Mouse (Mus musculus): ENCODE results near the gene Carmil3. TPM values are rescaled to one million over a fixed set of nuclear protein-coding genes. Genes with fewer than 3 reads are reported as not detected.

Carmil3 gene
- polyA plus RNA-seq, 1 experiment from 2014 or later = 0.46 TPM

DNA sequence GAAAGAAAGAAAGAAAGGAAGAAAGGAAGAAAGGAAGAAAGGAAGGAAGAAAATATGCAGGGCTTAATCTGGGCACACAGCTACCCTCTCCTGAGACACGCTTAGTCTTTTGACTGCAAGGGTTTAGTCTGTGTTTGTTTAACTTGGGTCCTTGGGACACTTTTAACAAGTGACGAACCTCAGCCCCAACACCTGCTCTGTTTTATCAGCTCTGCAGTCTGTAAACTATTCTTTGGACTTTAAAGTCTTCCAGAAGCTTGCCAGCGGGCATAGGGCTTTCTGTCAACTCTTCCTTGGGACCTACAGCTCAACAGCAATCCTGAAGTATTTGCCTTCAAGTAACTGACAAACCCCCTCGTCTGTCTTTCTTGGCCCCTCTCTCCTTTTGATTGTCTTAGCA lies 28.7 kb upstream of the Carmil3 start:
- TF ChIP-seq CTCF (IDR thresholded peaks at IDR 0.05; ENCODE audit: low read depth) (no peak), EP300 (optimal IDR thresholded peaks at IDR 0.05) (no peak)
- 20% methylated on average over 4 of the region's 4 CpGs for WGBS
- H3K27me3 ChIP-seq (ENCODE audit: control insufficient read depth, insufficient read depth, low read length) = no peaks in the 10 kb centered on the region
- no peaks in the 10 kb centered on the region for H3K36me3 ChIP-seq (ENCODE audit: control insufficient read depth, insufficient read depth, low read length)
- DNase-seq (ENCODE audit: low spot score) (no peak), ATAC-seq (ENCODE audit: low FRiP score, low TSS enrichment) (no peak)
- no peaks in the 10 kb centered on the region for H3K4me1 ChIP-seq (replicated peaks; ENCODE audit: control insufficient read depth, insufficient read depth)
- H3K9me3 ChIP-seq (ENCODE audit: control insufficient read depth, low read length) = no peaks in the 10 kb centered on the region
- H3K27ac ChIP-seq (replicated peaks) = no peak overlapping the region
- H3K4me3 ChIP-seq (ENCODE audit: low read depth, low read length) = no peak overlapping the region
- H3K9ac ChIP-seq (ENCODE audit: low read length) = no peak overlapping the region
- H3K4me2 ChIP-seq (replicated peaks; ENCODE audit: low read depth) = no peak overlapping the region

DNA sequence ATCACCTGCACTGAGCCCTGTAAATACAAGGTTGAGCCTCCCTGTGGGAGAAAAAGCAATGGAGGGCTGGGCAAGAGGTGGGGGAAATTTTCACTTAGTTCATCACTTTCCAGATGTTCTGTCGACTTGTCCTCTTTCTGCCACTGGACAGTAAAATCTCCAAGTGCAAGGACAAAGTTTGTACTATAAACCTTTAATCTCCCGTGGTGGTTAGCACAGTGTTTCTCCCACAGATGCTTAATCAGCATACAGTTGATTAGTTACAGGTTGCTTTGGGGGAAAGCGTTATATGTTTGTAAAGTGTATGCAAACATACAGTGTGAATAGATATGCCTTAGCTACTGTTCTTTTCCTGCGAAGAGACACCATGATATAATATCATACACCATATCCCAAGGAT lies 24.0 kb upstream of the Carmil3 start:
- Histone ChIP-seq H3K9ac (ENCODE audit: low read length) (no peak overlapping the region), H3K4me3 (ENCODE audit: low read depth, low read length) (no peak overlapping the region), H3K4me1 (replicated peaks; ENCODE audit: control insufficient read depth, insufficient read depth) (no peaks in the 10 kb centered on the region; the same call in 1 of the 2 replicates), H3K27me3 (ENCODE audit: control insufficient read depth, insufficient read depth, low read length) (no peaks in the 10 kb centered on the region), H3K27ac (replicated peaks) (no peak overlapping the region), H3K4me2 (replicated peaks; ENCODE audit: low read depth) (no peak overlapping the region), H3K36me3 (ENCODE audit: control insufficient read depth, insufficient read depth, low read length) (no peaks in the 10 kb centered on the region), H3K9me3 (ENCODE audit: control insufficient read depth, low read length) (no peaks in the 10 kb centered on the region)
- no peak for TF ChIP-seq EP300 (optimal IDR thresholded peaks at IDR 0.05)
- no peak for ATAC-seq (ENCODE audit: low FRiP score, low TSS enrichment)
- WGBS = 58% methylated on average over 4 of the region's 4 CpGs
- no peak for DNase-seq (ENCODE audit: low spot score)

DNA sequence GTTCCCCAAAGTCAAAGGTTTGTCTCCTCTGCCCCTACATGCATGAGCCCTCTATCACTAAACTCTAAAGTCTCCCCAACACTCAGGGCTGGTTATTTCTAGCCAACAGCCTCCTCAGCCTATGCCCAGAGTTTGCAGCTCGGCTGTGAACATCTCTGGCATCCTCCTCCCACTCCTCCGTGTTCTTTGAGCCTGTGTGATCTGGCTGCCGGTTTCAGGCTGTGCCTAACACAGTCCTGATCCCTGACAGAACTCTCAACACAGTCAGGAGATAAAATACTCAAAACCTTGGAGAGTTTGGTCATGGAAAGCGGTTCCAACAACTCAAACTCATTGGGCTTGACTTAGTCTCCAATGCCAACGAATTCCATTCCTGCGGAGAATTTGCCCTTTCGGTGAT lies 23.3 kb upstream of the Carmil3 start:
- H3K4me1 ChIP-seq (replicated peaks; ENCODE audit: control insufficient read depth, insufficient read depth) = no peaks in the 10 kb centered on the region; the same call in 1 of the 2 replicates
- WGBS = 70% methylated on average over 7 of the region's 7 CpGs
- ATAC-seq (ENCODE audit: low FRiP score, low TSS enrichment) = no peak

DNA sequence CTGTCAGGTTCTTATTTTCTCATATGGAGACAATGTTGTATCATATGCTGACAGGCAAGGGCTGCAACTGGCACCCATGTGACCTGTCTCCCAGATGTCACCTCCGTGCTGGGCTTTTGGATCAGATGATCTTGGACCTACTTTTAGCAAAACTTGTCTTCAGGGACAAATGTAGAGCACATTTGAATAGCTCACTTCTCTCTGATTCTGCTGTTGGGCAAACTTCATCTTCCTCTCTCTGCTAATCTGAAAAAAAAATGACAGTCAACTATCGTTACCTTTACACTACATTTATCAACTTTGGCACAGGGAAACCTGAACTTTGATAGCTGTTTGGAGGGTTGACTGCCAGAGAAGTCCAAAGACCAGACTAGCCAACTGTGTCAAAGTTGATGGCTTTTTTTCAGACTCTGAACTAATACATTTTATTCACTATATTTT lies 22.1 kb upstream of the Carmil3 start:
- H3K27ac ChIP-seq (replicated peaks) = no peak overlapping the region
- WGBS = 65% methylated on average over 2 of the region's 2 CpGs
- no peak overlapping the region for H3K4me2 ChIP-seq (replicated peaks; ENCODE audit: low read depth)
- ATAC-seq (ENCODE audit: low FRiP score, low TSS enrichment) (no peak), DNase-seq (ENCODE audit: low spot score) (no peak)
- H3K9me3 ChIP-seq (ENCODE audit: control insufficient read depth, low read length) = no peaks in the 10 kb centered on the region
- no peak overlapping the region for H3K4me3 ChIP-seq (ENCODE audit: low read depth, low read length)
- TF ChIP-seq CTCF (IDR thresholded peaks at IDR 0.05; ENCODE audit: low read depth) (no peak), EP300 (optimal IDR thresholded peaks at IDR 0.05) (no peak)
- no peaks in the 10 kb centered on the region; the same call in 1 of the 2 replicates for H3K4me1 ChIP-seq (replicated peaks; ENCODE audit: control insufficient read depth, insufficient read depth)
- H3K27me3 ChIP-seq (ENCODE audit: control insufficient read depth, insufficient read depth, low read length) = no peaks in the 10 kb centered on the region
- H3K9ac ChIP-seq (ENCODE audit: low read length) = no peak overlapping the region
- H3K36me3 ChIP-seq (ENCODE audit: control insufficient read depth, insufficient read depth, low read length) = no peaks in the 10 kb centered on the region

More for the DNA sequence above, 23.3 kb upstream of the Carmil3 start:
- no peak overlapping the region for H3K9ac ChIP-seq (ENCODE audit: low read length)
- no peak overlapping the region for H3K4me3 ChIP-seq (ENCODE audit: low read depth, low read length)
- H3K27me3 ChIP-seq (ENCODE audit: control insufficient read depth, insufficient read depth, low read length) = no peaks in the 10 kb centered on the region
- no peak for DNase-seq (ENCODE audit: low spot score)
- TF ChIP-seq CTCF (IDR thresholded peaks at IDR 0.05; ENCODE audit: low read depth) = no peak
- no peak for TF ChIP-seq EP300 (optimal IDR thresholded peaks at IDR 0.05)
- no peaks in the 10 kb centered on the region for H3K9me3 ChIP-seq (ENCODE audit: control insufficient read depth, low read length)
- H3K36me3 ChIP-seq (ENCODE audit: control insufficient read depth, insufficient read depth, low read length) = no peaks in the 10 kb centered on the region
- H3K4me2 ChIP-seq (replicated peaks; ENCODE audit: low read depth) = no peak overlapping the region
- H3K27ac ChIP-seq (replicated peaks) = no peak overlapping the region

DNA sequence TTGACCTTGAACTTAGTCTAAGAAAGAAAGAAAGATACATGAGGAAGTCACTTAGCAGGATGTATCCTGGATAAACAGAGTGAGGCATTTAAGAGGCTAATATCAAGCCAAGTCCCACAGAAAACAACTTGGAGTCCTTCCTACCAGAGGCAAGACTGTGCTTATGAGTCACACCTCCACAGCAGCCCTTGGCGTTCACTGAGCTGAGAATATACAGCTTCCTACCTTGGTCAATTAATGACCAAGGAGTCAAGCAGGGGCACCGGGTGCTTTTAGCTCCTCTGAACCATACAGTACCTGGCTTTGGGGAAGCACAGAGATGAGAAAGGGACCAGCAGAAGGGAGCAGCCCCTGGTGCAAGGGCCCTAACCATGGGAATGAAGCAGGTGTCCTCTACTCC lies 21.4 kb upstream of the Carmil3 start:
- no peaks in the 10 kb centered on the region for H3K27me3 ChIP-seq (ENCODE audit: control insufficient read depth, insufficient read depth, low read length)
- TF ChIP-seq EP300 (optimal IDR thresholded peaks at IDR 0.05) (no peak), CTCF (IDR thresholded peaks at IDR 0.05; ENCODE audit: low read depth) (no peak)
- 45% methylated on average over 2 of the region's 2 CpGs for WGBS
- no peak overlapping the region for H3K27ac ChIP-seq (replicated peaks)
- ATAC-seq (ENCODE audit: low FRiP score, low TSS enrichment) = peak; percentile 81
- H3K36me3 ChIP-seq (ENCODE audit: control insufficient read depth, insufficient read depth, low read length) = no peaks in the 10 kb centered on the region
- H3K9ac ChIP-seq (ENCODE audit: low read length) = no peak overlapping the region
- no peak overlapping the region for H3K4me2 ChIP-seq (replicated peaks; ENCODE audit: low read depth)
- no peak overlapping the region for H3K4me3 ChIP-seq (ENCODE audit: low read depth, low read length)
- no peaks in the 10 kb centered on the region for H3K9me3 ChIP-seq (ENCODE audit: control insufficient read depth, low read length)
- DNase-seq (ENCODE audit: low spot score) = peak; percentile 33
- H3K4me1 ChIP-seq (replicated peaks; ENCODE audit: control insufficient read depth, insufficient read depth) = no peaks in the 10 kb centered on the region; the same call in 1 of the 2 replicates

DNA sequence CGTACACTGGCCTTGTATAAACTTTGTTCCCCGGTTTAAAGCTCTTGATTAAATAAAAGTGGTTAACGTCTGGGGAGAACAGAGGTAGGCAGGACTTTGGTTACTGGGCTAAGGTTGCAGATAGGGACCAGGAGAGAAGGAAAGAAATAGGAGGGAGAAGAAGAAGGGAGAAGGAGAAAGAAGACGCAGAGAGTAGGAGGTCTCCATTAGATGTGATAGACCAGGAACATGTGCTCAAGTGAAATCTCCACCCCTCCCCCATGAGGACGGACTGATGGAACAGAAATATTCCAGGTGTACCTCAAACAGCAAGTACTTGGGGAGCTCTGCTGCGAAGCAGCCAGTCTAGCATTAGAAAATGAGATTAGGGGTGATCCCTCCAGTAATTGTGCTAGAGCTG lies 20.6 kb upstream of the Carmil3 start:
- no peak for TF ChIP-seq CTCF (IDR thresholded peaks at IDR 0.05; ENCODE audit: low read depth)
- TF ChIP-seq EP300 (optimal IDR thresholded peaks at IDR 0.05) = no peak
- Histone ChIP-seq H3K27me3 (ENCODE audit: control insufficient read depth, insufficient read depth, low read length) (no peaks in the 10 kb centered on the region), H3K4me1 (replicated peaks; ENCODE audit: control insufficient read depth, insufficient read depth) (no peaks in the 10 kb centered on the region; the same call in 1 of the 2 replicates), H3K9me3 (ENCODE audit: control insufficient read depth, low read length) (no peaks in the 10 kb centered on the region), H3K27ac (replicated peaks) (no peak overlapping the region), H3K36me3 (ENCODE audit: control insufficient read depth, insufficient read depth, low read length) (no peaks in the 10 kb centered on the region), H3K4me2 (replicated peaks; ENCODE audit: low read depth) (no peak overlapping the region), H3K9ac (ENCODE audit: low read length) (no peak overlapping the region), H3K4me3 (ENCODE audit: low read depth, low read length) (no peak overlapping the region)
- 62% methylated on average over 6 of the region's 6 CpGs for WGBS
- no peak for ATAC-seq (ENCODE audit: low FRiP score, low TSS enrichment)
- no peak for DNase-seq (ENCODE audit: low spot score)
